Mouse (Mus musculus) urinary bladder, adult 18-20 months (tissue): ENCODE data around the gene Gbgt1.

Experiments
- DNase-seq, 2 experiments: peaks; one replicate each; pipeline ENCODE4 v3.0.0; 2022; ENCODE audit warnings: low spot score in 2 of 2, mixed read lengths in 2 of 2

The Gbgt1 gene

GRCm38 (mm10) chr2:28528354-28528730 is 31.7 kb downstream of the Gbgt1 start:
- no peak for DNase-seq

- no peak for DNase-seq
Observed at GRCm38 (mm10) chr2:28529856-28530255, 33.2 kb downstream of the Gbgt1 start.

GRCm38 (mm10) chr2:28530311-28530710 is 33.6 kb downstream of the Gbgt1 start:
- no peak for DNase-seq

GRCm38 (mm10) chr2:28532938-28533771 is 36.5 kb downstream of the Gbgt1 start:
- DNase-seq = peak; percentile 87 to 89

GRCm38 (mm10) chr2:28533901-28534435 is 37.3 kb downstream of the Gbgt1 start:
- no peak for DNase-seq

- no peak for DNase-seq
Observed at GRCm38 (mm10) chr2:28534436-28535262, 38.0 kb downstream of the Gbgt1 start.

GRCm38 (mm10) chr2:28535263-28535540 is 38.5 kb downstream of the Gbgt1 start:
- DNase-seq = no peak

- no peak for DNase-seq
Observed at GRCm38 (mm10) chr2:28535650-28536049, 39.0 kb downstream of the Gbgt1 start.

- DNase-seq = no peak
Observed at GRCm38 (mm10) chr2:28536166-28536565, 39.5 kb downstream of the Gbgt1 start.

GRCm38 (mm10) chr2:28536766-28537633 is 40.3 kb downstream of the Gbgt1 start:
- DNase-seq = peak in 1 of 2 experiments; percentile 71

GRCm38 (mm10) chr2:28537634-28537920 is 40.9 kb downstream of the Gbgt1 start:
- DNase-seq = no peak

- DNase-seq = no peak
Observed at GRCm38 (mm10) chr2:28537995-28538816, 41.5 kb downstream of the Gbgt1 start.

- no peak for DNase-seq
Observed at GRCm38 (mm10) chr2:28538817-28539128, 42.1 kb downstream of the Gbgt1 start.

GRCm38 (mm10) chr2:28539206-28539605 is 42.5 kb downstream of the Gbgt1 start:
- no peak for DNase-seq

- no peak for DNase-seq
Observed at GRCm38 (mm10) chr2:28539949-28540348, 43.3 kb downstream of the Gbgt1 start.

GRCm38 (mm10) chr2:28540587-28541227 is 44.0 kb downstream of the Gbgt1 start:
- no peak for DNase-seq

GRCm38 (mm10) chr2:28543894-28544293 is 47.2 kb downstream of the Gbgt1 start:
- DNase-seq = no peak

- DNase-seq = no peak
Observed at GRCm38 (mm10) chr2:28545976-28546375, 49.3 kb downstream of the Gbgt1 start.

- no peak for DNase-seq
Observed at GRCm38 (mm10) chr2:28546560-28546959, 49.9 kb downstream of the Gbgt1 start.

GRCm38 (mm10) chr2:28547237-28548172 is 50.8 kb downstream of the Gbgt1 start:
- peak; percentile 72 to 81 for DNase-seq
